Mouse (Mus musculus): ENCODE data around the gene Gas7.

The Gas7 gene

DNA sequence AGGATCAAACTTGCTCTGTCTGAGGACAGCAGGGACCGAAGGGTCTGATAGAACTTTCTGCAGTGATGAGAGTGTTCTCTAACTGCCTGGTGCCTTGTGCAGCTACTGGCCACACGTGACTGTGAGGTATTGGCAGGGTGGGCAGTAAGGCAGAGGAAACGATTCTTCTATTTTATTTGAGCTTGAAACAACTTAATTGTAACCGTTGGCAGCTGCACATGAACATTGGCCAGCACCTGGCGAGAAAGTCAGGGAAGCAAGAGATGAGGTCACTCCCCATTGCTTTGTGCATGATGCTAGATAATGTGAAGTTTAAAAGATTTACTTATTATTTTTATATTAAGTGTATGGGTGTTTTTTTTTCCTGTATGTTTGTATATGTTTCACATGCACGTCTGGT lies 77.9 kb downstream of the Gas7 start:
- no peak for DNase-seq (ENCODE audit: low read depth, low spot score)

DNA sequence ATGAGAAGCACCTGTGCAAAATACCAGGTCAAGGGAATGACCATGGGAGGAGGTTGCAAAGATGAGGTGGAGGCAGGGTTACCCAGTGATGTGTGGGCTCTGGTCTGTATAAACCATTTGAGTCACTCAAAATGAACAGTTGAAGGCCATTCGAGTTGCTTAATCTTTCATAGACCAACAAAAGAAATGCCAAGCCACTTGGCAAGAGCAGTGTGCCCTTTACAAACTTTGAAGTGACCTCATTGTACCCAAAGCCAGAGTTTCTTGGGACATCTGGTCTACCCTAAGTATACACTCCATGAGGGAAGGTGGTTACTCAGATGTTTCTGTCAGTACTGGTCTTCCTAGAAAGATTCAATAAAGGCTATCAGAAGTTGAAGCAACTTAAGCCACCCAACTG lies 80.5 kb downstream of the Gas7 start:
- no peak for DNase-seq (ENCODE audit: low read depth, low spot score)

DNA sequence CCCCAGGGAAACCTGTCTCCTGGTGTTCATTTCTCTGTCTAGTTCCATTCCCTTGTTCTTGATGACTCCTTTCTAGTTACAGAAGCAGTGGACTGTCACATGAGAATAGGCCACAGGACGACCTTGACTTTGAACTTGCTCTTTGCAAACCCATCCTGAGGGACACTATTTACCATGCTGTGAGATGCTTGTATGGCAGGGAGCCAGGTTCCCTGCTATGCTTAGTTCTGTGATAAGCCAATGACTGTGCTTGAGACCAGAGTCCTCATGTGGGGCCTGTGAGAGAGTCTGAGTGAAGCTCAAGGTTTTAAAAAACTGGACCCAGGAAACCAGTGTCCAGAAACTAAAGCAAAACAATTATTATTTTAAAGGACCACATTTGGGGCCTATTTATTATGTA lies 81.2 kb downstream of the Gas7 start:
- no peak for DNase-seq (ENCODE audit: low read depth, low spot score)

DNA sequence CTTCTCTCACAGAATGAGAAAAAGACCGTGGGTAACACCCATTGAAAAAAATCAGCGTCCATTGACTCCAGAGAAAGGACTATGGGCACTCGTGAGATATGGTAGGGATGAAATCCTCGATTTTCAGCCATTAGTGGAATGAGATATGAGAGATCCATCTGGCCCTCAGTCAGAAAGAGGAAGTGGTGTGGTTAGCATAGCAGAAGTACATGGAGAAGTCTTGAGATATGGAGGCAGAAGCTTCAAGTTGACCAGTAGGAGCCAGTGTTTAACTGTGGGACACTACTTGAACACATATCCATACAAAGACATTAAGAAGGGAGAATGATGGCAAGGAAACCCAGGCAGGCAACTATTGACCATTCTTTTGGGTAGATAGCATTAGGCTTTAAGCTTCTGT lies 82.1 kb downstream of the Gas7 start:
- no peak for DNase-seq (ENCODE audit: low read depth, low spot score)

DNA sequence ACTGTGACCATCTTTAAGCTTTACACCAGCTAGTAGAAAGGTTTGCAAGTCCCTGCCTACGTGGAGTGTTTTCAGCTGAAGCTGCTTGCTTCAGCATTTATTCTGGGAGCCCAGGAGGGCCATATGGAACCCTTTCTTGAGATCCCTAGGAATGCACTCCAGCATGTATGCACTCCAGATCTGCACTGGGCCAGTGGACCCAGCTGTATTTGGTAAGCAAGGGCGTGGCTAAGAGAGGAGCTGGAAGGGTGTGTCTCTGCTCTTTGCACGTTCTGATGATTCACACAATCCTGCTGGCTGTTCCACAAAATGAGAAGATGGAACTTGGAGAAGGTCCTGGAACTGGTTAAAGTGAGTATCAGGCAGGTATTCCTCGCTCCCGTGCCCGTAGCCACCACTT lies 83.3 kb downstream of the Gas7 start:
- DNase-seq (ENCODE audit: low read depth, low spot score): no peak

DNA sequence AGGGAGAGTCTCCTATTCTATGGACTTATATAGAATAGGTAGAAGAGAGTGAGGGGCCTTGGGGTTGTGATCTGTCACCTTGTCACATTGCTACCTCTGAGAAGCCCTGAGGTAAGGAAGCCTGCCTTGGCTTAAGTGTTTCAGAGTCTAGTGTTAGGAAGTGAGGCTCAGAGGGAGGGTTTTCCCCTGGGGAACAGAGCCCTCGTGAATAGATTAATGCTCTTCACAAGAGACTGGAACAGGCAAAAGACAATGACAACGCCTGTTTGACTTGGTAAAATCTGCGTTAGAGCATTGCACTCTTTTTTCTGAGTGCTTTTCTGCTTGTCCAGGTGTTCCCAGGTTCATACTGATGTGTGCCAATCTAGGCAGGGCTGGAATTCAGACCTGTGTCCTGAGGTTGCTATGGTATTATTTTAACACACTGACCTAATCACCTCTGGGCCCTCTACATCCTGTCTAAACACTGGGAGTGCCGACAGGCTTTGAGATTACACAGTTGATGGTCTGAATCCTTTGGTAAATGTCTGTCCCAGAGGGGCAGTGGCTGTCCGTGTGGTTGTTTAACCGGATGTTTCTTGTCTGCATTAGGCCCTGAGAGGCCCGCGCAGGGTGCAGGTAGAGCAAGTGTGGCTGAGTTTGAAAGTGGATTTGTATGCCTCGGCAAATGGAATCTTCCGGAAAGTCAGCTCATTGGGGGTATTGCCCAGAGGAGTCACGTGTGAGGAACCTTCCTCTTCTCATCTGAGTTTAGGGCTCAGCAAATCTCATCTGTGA lies 89.6 kb downstream of the Gas7 start:
- DNase-seq (ENCODE audit: low read depth, low spot score): no peak

DNA sequence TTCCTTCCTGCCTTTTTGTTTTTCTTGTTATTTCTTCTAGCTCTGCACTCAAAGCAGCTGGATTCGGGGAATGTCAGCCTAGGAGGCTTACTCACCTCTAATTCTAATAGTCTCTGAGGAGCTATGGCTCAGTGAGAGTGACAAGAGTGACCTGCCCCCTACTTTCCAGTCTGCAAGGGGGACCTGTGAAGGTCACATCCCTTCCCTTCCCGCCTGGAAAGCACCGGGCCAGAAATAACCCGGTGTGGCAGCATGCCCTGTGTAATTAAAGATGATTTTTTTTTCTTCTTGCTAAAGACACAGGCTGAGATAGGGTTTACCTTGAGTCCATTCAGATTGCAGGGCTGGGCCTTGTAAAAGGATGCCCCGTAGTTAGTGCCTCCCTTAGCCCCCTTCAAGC lies 91.3 kb downstream of the Gas7 start:
- no peak for DNase-seq (ENCODE audit: low read depth, low spot score)

DNA sequence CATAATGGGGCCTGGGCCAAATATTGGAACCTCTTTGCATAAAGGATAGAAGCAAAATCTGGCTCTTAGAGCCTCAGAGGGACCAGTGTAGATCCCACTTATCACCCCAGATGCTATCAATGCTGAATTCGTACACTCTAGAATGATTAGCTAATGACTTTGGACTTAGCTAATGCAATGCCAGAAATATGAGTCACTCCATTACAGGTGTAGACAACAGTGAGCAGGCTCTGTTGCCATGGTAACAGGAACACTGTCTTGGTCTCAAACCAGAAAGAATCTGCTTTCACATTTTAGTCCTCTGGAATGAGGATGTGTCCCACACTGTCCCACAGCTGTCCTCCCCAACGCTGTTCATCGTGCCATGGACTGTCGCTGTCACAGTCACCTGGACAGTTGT lies 94.1 kb downstream of the Gas7 start:
- DNase-seq (ENCODE audit: low read depth, low spot score): no peak

DNA sequence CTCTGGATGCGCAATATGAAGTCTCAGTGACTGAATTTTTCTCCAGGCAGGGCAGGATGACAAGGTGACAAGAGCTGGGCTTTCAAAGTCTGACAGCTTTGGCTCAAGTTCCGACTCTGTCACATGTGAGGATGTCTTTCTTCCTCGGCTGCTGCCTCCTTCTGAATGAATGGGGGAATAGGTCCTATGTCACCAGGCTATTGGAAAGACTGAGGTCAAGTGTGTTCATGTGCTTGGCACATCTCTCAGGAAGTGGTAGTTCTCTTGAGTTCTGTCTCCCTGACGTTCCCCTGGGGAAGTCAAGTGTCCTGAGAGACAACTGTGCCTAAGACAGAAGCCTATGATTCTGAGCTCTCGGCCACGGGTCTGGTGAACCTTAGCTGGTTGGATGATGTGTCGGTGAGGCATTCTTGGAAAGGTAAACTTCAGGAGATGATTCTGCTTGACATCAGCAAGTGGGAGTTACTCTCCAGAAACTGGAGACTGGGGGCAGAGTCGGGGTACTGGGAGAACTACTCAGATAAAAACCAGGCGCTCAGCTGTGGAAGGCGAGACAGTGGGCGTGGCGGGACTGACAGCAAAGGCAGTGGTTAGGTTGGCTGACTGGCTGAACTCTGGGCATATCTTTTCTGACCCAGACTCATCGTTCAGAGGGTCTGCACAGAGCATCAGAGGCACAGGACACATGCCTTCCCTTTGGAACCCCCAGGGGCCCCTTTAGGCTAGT lies 94.7 kb downstream of the Gas7 start:
- no peak for DNase-seq (ENCODE audit: low read depth, low spot score)

DNA sequence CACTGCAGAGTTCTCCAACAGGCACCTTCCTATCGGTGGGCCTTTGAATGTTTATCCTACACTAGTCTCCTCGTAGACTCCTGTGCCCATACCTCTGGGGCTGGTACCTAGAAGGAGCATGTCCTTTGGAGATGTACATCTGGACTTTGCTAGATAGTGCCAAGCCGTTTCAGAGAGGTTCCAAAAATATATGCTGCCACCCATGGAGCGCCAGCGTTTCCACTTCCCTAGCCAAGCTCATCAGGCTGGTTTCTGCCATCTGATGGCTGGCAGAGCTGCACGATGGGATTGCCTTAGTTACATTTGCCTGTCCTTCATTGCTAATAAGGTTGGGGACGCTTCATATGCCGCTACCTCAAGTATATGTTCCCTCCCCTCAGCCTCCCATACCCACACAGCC lies 97.2 kb downstream of the Gas7 start:
- DNase-seq (ENCODE audit: low read depth, low spot score): no peak

DNA sequence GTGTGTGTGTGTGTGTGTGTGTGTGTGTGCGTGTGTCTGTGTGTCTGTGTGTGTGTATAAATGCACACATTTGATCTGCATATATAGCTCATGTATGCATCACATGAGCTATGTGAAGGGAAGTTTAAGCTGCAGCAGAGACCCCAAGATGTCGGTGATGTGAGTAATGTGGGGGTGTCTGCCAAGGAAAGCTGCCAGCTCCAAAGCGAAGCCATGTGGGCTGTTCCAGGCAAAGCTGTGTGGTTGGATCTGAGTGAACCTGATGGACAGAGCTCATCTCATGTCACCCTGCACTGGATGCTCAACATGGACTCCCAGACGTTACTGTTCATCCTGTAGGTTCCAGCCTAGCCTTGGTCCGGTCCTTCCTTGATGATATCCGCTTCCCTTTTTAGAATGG lies 99.0 kb downstream of the Gas7 start:
- no peak for DNase-seq (ENCODE audit: low read depth, low spot score)

DNA sequence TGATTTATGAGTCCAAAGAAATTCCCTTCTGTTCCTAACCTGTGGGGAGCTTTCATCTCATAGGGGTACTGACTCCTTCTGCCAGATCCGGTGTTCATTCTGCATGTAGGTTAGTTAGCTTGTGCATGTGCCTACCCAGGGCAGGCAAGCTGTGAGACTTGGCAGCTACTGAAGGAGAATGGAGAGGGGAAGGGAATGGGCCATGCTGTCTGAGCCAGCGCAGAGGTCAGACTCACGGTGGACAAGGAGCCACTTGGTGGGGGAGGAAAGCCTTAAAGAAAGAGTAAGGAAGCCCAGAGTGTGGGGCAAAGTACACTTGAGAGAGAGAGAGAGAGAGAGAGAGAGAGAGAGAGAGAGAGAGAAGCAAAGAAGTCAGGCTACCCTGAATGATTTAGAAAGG lies 101.1 kb downstream of the Gas7 start:
- DNase-seq (ENCODE audit: low read depth, low spot score): no peak

DNA sequence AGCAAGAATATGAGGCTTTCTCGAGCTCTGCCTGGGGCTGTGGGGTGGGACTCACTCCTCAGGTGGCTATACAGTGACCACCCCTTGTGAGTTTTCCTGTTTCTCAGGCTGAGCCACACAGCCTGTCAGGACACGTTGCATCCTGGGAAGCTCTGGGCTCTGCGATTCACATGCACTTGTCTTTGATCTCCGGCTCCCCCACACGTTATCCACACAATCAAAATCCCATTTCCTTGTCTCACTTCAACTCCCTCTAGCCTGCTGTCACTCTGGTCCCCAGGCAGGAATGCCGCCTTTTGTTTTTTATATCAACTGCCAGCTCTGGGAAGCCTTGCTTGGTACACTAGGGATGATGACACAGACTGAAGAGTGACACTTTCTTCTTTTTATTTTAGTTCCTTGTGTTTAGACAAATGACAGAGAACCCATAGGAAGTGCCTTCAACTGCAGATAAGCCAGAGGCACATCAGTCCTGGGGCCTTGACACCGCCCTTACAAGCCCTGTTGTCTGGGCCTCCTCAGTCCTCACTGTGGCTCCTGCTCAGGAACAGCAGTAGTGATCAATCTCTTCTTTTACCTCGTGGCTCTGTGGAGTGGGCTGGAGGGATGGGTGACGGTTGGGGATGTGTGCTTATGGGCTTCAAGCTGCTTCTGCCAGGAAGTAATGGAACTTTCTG lies 103.7 kb downstream of the Gas7 start:
- no peak for DNase-seq (ENCODE audit: low read depth, low spot score)

DNA sequence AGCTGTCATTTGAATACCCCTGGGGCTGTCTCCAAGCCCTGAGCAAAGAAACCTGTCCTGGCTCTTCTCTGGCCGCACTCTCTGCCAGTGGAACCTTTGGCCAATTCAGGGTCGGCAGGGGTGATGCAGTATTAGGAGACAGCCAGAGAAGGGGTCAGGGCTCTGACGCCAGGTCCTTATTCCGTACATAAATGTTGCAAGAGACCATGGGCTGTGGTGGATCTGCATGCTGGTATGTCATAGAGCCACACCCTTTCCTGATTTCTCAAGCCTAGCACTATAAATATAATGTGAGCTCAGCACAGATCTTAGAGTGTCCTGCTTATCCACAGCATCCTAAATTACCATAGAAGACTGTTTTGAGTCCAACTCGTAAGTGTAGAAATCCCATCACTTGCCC lies 104.3 kb downstream of the Gas7 start:
- no peak for DNase-seq (ENCODE audit: low read depth, low spot score)

DNA sequence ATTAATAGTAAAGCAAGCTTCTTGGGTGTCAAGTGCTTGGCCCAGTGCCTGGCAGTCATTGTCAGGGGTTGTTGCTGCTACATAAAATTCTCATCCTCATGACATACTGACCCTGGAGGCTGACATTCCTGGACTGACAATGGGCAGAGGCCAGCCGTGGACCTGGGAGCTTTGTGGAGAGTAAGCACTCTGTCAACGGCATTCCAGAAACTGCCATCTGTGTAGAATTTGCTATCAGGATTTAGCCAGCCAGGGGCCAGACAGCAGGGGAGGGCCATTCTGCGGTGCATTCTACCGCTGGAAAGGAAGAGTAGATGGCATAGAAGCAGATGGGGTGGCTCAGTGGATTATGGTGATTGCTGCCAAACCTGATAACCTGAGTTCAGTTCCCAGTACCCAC lies 106.4 kb downstream of the Gas7 start:
- DNase-seq (ENCODE audit: low read depth, low spot score): no peak

DNA sequence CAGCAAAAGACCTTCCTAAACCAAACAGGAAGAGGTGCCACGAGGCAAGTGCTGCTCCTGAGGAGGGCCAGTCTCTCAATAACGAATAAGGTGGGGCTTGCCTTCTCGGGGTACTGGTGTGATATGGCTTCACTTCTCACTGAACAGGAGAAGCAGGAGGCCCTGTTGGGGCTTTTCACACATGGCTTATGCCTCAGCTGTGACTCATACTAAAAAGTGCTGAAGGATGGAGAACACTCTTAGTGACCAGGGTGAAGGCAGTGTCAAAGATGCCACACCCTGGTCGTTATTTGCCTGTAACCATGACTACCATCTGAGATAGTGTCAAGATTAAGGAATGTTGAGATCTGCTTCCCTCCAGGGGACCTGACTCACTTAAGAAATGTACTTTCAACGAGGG lies 107.9 kb downstream of the Gas7 start:
- no peak for DNase-seq (ENCODE audit: low read depth, low spot score)

DNA sequence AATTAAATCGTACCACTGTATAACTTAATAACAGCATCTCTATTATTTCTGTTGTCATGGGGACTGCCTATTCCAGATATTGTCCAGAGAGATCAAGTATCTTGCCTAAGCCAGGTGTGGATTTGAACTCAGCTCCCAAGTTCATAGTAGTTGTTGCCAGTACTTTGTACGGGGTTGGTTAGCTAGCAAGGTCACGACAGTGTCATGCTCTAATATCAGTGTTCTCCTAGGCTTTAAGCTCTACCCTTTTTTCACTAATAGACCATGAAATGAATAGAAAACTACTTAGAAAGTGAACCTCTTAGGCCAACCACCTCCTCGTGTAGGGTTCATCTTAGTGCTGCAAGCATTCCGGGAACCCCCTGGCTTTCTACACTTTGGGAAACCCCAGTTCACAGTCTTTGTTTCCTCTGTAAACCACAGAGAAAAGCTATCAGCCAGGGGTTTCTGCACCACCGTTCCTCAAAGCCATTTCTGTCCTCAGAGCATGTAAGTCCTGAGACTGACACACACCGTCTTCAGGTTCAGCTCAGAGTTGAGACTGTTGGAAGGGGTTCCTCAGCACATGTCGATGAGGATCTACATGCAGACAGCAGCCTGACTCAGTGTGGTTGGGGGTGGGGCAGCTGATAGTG lies 108.9 kb downstream of the Gas7 start:
- no peak for DNase-seq (ENCODE audit: low read depth, low spot score)

DNA sequence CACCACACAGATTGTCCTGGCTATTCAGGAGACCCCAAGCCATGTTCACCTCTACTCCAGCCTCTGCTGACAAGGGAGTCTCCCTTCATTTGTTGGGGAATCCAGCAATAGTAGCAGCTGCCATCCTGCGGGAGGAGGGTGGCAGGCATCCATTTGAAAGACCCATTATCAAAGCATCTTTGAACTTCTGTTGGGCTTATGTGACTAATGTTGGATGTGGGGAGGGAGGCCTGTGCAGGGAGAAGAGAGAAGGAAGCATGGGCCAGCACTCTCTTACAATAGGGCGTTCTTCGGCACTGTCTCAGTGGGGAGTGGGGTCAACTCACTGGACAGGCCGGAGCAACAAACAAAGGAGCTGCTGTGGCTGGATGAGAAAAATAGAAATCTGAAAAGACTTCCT lies 110.3 kb downstream of the Gas7 start:
- no peak for DNase-seq (ENCODE audit: low read depth, low spot score)

DNA sequence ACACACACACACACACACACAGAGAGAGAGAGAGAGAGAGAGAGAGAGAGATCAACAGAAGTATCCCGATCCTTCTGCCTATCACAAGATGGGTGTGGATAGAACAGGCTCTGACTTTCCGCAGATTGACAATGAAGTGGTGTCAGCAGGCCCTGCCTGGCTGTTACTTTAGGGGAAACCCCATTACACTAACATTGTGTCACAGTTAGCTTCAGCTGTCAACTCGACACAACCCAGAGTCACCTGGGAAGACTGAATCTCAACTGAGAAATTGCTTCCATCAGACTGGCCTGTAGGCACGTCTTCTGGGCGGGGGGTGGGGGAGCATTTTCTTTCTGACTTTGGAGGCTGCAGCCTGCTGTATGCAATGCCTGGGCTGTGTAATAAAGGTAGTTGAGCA lies 111.5 kb downstream of the Gas7 start:
- DNase-seq (ENCODE audit: low read depth, low spot score): no peak

DNA sequence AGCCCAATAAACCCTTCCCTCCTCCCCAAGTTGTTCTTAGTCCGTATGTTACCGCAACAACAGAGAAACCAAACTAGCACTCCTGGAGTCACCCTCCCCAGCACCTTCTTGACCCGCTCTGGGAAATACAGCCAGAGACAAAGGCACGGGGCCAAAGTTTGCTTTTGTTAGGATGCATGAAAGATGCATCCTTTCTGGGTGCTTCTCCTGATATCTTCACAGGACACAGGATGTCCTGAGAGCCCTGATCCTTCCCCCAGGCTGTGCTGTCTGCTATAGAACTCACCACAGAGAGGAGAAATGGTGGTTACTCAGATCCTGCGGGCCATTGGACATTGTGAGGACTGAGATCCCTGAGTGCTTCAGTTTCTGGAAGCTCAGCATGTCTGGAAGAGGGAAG lies 111.9 kb downstream of the Gas7 start:
- DNase-seq (ENCODE audit: low read depth, low spot score): no peak

DNA sequence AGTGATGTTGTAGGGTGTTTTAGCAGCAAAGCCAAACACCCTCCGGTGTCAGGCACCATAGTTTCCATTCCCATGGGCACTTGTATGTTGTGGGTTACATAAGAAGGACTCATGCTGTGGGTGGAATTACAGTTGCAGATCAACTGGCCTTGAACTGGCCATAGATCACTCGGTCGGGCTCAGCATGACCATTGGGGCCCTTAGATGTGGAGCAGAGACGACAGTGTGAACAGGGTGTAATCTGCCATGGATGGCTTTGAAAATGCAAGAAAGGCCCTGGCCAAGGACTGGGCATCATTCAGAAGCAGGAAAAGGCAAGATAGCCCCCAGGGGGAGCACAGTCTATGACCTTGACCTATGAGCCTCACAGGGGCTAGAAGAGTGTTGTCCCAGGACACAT lies 112.8 kb downstream of the Gas7 start:
- DNase-seq (ENCODE audit: low read depth, low spot score): no peak

DNA sequence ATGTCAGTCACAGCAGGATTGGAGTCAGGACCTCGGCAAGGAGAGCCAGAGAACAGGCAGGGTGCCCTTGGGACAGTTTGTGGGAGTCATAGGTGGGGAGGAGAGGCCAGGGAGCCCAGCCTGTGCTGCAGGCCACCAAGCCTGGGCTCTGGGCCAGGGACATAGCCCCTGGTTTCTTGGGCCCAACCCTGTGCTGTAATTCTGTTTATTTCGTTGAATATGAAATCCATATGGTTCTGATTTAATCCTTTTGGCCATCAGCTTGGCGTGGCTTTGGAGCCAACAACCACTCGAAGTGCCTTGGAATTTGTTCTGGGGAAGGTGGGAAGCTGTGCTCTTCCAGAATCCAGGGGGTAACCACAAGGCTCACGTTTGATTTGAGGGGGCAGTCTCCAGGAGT lies 113.6 kb downstream of the Gas7 start:
- DNase-seq (ENCODE audit: low read depth, low spot score): no peak

DNA sequence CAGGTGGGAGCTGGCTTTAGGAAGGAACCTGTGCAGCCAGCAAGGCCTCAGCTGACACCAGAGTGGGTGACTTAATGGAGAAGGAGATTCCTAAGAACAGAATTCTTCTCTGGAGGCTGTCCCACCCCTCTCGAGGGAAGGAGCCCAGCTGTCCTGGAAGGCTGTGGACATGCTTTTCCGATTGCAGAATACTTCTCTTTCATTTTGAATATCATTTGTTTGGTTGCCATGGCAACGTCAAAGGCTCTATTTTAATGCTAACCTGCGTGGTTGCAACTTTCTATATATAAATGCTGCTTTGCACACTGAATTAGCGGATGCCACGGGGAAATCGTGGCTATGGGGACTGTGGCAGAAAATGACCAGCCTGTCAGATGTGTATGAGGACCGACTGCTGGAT lies 115.7 kb downstream of the Gas7 start:
- DNase-seq (ENCODE audit: low read depth, low spot score): no peak

All from embryo, embryonic 11.5 days (tissue).